Mouse (Mus musculus) intestine, embryonic 14.5 days (tissue): ENCODE data around the gene Gm42420. TPM values are rescaled to one million over a fixed set of nuclear protein-coding genes. Genes with fewer than 3 reads are reported as not detected.
A peak's percentile ranks its signal among the peaks of the same experiment; 100 is the strongest.

Experiments used
- ATAC-seq: fragments of 200-750 bp; cut with Nextera tagmentation; replicated peaks from 2 replicates; pipeline ENCODE4 v1.8.0; 2017; ENCODE audit warnings: low read depth, moderate number of reproducible peaks, moderate TSS enrichment, moderate library complexity; ENCODE audit not compliant: low FRiP score, low TSS enrichment
- DNase-seq: peaks from one replicate; pipeline ENCODE4 v3.0.0-alpha.2; 2018; ENCODE audit warnings: low spot score
- H3K27ac ChIP-seq: fragments of 300-500 bp; sonication (generic); 2 replicates; pipeline ENCODE4 v1.5.1; 2014; ENCODE audit warnings: low read depth, mild to moderate bottlenecking, control low read depth
- H3K27me3 ChIP-seq: fragments of 300-500 bp; sonication (generic); replicated peaks from 2 replicates; pipeline ENCODE4 v1.6.1; 2014; ENCODE audit warnings: low read length, control low read depth; ENCODE audit not compliant: control insufficient read depth, insufficient read depth
- H3K36me3 ChIP-seq: fragments of 300-500 bp; sonication (generic); 2 replicates; pipeline ENCODE4 v1.6.1; 2014; ENCODE audit warnings: low read length, control low read depth; ENCODE audit not compliant: control insufficient read depth, insufficient read depth
- H3K4me1 ChIP-seq: fragments of 300-500 bp; sonication (generic); replicated peaks from 2 replicates; pipeline ENCODE4 v1.6.1; 2014; ENCODE audit warnings: low read length, control low read depth, mixed read lengths; ENCODE audit not compliant: control insufficient read depth, insufficient read depth
- H3K4me2 ChIP-seq: fragments of 300-500 bp; sonication (generic); 2 replicates; pipeline ENCODE4 v1.6.1; 2014; ENCODE audit warnings: low read length
- H3K4me3 ChIP-seq: fragments of 300-500 bp; sonication (generic); 2 replicates; pipeline ENCODE4 v1.5.1; 2014; ENCODE audit warnings: low read depth, low read length, control low read depth, mixed read lengths
- H3K9ac ChIP-seq: fragments of 300-500 bp; sonication (generic); 2 replicates; pipeline ENCODE4 v1.6.1; 2014; ENCODE audit warnings: mild to moderate bottlenecking, low read length
- H3K9me3 ChIP-seq: fragments of 300-500 bp; sonication (generic); 2 replicates; pipeline ENCODE4 v1.6.1; 2016; ENCODE audit warnings: low read length, control low read depth; ENCODE audit not compliant: control insufficient read depth
- WGBS: fragments of 180-500 bp; shearing (Covaris S2); extraction: QIAGEN DNeasy Blood & Tissue Kit; methylation state at CpG from one replicate; pipeline ENCODE4 v1.1.7; 2014; 5-methylcytosine and 5-hydroxymethylcytosine counted together
- polyA plus RNA-seq: library from polyadenylated mRNA; unstranded; fragments of >200 nt; fragmentation: Nextera tagmentation; extraction: Ambion mirVana; gene quantifications from 2 replicates; pipeline ENCODE4 v1.2.1, GENCODE M21; 2014

Gm42420 gene
- polyA plus RNA-seq = 0.97 TPM in 1 of 2 replicates, not detected in the other

DNA sequence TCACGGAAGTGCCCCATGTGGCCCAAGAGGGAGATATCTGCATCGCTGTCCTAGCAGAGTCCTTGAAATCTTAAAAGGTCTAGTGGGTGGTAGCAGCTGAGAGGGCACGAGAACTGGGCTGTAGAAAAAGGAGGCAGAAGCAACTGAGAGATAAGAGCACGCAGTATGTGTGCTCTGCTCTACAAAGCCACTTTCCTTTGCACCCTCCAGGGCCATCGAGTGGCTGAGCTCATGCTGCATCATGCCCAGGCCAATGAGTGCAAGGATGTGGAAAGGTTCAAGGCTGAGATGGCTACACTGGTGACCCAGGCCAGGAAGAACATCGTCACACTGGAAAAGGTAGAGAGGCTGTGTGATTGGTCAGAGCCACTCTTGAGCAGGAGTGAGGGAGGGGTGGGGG is at the start of gene Gm42420:
Gene Gm42420 (plus strand): TSS at position 237 of the 400 bp plus-strand sequence.
- 91% methylated on average over 6 of the region's 6 CpGs for WGBS
- no peak within 1 kb of the TSS for H3K4me2 ChIP-seq
- no peaks in the 10 kb centered on the region for H3K27me3 ChIP-seq
- no peak within 1 kb of the TSS for H3K27ac ChIP-seq
- peaks cover 50% of the 10 kb centered on the region for H3K36me3 ChIP-seq
- no peaks in the 10 kb centered on the region for H3K4me1 ChIP-seq
- ATAC-seq (no peak), DNase-seq (no peak)
- no peak within 1 kb of the TSS for H3K4me3 ChIP-seq
- no peaks in the 10 kb centered on the region for H3K9me3 ChIP-seq
- no peak within 1 kb of the TSS for H3K9ac ChIP-seq

DNA sequence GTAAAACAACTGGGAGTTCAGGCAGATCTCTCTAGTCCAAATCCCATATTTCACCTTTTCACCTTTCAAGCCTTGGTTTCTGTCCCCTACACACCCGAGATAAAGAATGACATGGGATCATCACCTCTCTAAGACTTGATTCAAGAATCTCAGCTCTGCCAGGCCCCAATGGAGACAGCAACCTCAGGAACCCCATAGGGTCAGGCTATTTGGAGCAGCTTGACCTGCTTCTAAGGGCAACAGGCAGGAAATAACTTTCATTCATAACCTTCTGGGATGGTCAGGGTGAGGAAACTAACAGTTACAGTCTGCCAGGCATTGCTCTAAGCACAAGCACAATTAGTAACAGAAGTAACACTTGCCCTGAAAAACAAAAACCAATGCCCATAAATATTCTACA is 48.9 kb upstream of the Gm42420 start:
- H3K4me3 ChIP-seq = no peak overlapping the region
- no peak overlapping the region for H3K9ac ChIP-seq
- H3K27ac ChIP-seq = no peak overlapping the region
- WGBS = 41% methylated on average over 1 of the region's 1 CpGs
- H3K4me2 ChIP-seq = no peak overlapping the region
- ATAC-seq (no peak), DNase-seq (no peak)
- peaks cover 4% of the 10 kb centered on the region; the same call in 1 of the 2 replicates for H3K9me3 ChIP-seq
- peaks cover 32% of the 10 kb centered on the region for H3K4me1 ChIP-seq
- no peaks in the 10 kb centered on the region for H3K36me3 ChIP-seq
- H3K27me3 ChIP-seq = no peaks in the 10 kb centered on the region

DNA sequence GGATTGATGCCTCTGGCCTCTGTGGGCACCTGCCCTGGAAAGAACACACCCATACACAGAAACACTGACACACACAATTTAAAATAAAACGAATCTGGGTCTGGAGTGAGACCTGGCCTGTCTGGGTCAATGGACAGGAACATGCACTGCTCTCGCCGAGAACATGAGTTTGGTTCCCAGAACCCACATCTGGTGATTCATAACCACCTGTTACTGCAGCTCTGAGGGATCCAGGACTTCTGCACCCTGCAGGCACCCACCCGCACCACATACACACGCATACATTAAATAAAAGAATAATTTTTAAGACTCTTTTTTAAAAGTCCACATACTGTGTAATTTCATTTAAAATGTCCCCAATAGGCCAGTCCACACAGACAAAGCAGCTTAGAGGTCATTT is 48.3 kb upstream of the Gm42420 start:
- 95% methylated on average over 5 of the region's 5 CpGs for WGBS
- H3K27ac ChIP-seq = no peak overlapping the region
- no peak for ATAC-seq
- H3K4me2 ChIP-seq = no peak overlapping the region
- no peaks in the 10 kb centered on the region for H3K27me3 ChIP-seq
- H3K9me3 ChIP-seq = peaks cover 4% of the 10 kb centered on the region; the same call in 1 of the 2 replicates
- H3K4me1 ChIP-seq = peaks cover 31% of the 10 kb centered on the region
- H3K9ac ChIP-seq = no peak overlapping the region
- no peak overlapping the region for H3K4me3 ChIP-seq
- no peak for DNase-seq
- H3K36me3 ChIP-seq = no peaks in the 10 kb centered on the region

DNA sequence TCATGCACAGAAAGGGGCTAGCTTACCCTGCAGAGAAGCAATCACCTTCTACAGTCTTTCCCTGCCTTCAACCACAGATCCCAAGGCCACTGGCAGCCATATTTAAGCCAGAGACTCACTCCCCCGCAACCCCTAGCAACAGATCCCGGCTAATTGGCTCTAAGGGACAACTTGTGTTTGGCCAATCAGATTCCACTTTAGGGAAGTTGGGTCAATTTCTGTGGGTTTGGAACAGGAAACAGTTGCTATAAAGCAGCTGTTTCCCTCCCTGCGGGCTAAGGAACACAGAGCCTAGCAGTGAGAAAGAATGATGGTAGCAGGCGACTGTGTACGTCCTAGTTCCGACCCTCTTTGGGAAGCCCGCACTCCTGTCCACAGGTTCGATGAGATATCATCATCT is 47.3 kb upstream of the Gm42420 start:
- peaks cover 40% of the 10 kb centered on the region for H3K4me1 ChIP-seq
- DNase-seq (no peak), ATAC-seq (no peak)
- no peak overlapping the region for H3K27ac ChIP-seq
- no peak overlapping the region for H3K9ac ChIP-seq
- H3K36me3 ChIP-seq = no peaks in the 10 kb centered on the region
- WGBS = 49% methylated on average over 8 of the region's 8 CpGs
- no peaks in the 10 kb centered on the region for H3K27me3 ChIP-seq
- no peak overlapping the region for H3K4me3 ChIP-seq
- no peak overlapping the region for H3K4me2 ChIP-seq
- H3K9me3 ChIP-seq = peaks cover 4% of the 10 kb centered on the region; the same call in 1 of the 2 replicates

DNA sequence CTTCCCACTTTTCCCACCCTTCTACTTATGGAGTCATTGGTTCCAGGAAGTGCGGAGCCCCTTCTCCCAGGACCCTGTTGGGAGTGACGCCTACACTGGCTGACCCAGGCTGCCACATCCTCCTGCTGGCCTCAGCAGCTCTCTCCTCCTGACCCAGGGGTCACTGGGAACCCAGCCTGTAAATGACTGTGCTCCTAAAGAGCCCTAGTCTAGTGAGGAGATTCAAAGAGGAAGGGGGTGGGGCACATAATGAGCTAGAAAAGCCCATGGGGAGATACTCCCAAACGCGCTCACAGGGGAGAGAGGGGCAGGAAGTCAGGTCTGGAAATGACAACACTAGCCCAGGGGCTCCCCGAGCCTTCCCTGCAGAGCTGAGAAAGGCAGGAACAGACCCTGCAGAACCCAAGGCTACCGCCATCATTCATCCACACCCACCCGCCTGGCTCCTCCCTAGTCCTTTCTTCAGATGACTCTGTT is 45.8 kb upstream of the Gm42420 start:
- no peak overlapping the region for H3K9ac ChIP-seq
- no peak for DNase-seq
- H3K4me1 ChIP-seq = peaks cover 55% of the 10 kb centered on the region

DNA sequence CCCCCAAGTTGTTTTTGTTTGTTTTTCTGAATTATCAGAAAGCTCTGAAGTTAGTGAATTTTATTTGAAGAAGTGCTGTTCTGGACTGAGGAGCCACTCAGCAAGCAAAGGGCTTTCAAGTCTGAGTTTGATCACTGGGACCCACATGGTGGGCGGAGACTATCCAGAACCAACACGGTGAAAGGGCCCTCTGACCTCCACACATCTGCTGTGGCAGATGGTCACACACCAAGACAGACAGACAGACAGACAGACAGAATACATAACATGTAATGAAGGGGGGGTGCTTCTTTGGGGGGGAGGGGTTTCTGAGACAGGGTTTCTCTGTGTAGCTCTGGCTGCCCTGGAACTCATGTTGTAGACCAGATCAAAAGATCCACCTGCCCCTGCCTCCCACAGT is 45.0 kb upstream of the Gm42420 start:
- 49% methylated on average over 2 of the region's 2 CpGs for WGBS
- no peaks in the 10 kb centered on the region for H3K27me3 ChIP-seq
- DNase-seq (no peak), ATAC-seq (no peak)
- H3K27ac ChIP-seq = peak overlapping the region; percentile 55; the same call in 1 of the 2 replicates
- H3K36me3 ChIP-seq = no peaks in the 10 kb centered on the region
- H3K4me2 ChIP-seq = no peak overlapping the region
- H3K9ac ChIP-seq = no peak overlapping the region
- H3K4me3 ChIP-seq = no peak overlapping the region
- H3K4me1 ChIP-seq = peaks cover 59% of the 10 kb centered on the region
- H3K9me3 ChIP-seq = peaks cover 4% of the 10 kb centered on the region; the same call in 1 of the 2 replicates

More for the DNA sequence above, 45.8 kb upstream of the Gm42420 start:
- H3K4me3 ChIP-seq = no peak overlapping the region
- 11% methylated on average over 7 of the region's 7 CpGs for WGBS
- ATAC-seq = peak; percentile 21
- no peaks in the 10 kb centered on the region for H3K36me3 ChIP-seq
- H3K9me3 ChIP-seq = peaks cover 4% of the 10 kb centered on the region; the same call in 1 of the 2 replicates
- H3K4me2 ChIP-seq = peak overlapping the region; percentile 33
- H3K27ac ChIP-seq = peak overlapping the region; percentile 55
- no peaks in the 10 kb centered on the region for H3K27me3 ChIP-seq

DNA sequence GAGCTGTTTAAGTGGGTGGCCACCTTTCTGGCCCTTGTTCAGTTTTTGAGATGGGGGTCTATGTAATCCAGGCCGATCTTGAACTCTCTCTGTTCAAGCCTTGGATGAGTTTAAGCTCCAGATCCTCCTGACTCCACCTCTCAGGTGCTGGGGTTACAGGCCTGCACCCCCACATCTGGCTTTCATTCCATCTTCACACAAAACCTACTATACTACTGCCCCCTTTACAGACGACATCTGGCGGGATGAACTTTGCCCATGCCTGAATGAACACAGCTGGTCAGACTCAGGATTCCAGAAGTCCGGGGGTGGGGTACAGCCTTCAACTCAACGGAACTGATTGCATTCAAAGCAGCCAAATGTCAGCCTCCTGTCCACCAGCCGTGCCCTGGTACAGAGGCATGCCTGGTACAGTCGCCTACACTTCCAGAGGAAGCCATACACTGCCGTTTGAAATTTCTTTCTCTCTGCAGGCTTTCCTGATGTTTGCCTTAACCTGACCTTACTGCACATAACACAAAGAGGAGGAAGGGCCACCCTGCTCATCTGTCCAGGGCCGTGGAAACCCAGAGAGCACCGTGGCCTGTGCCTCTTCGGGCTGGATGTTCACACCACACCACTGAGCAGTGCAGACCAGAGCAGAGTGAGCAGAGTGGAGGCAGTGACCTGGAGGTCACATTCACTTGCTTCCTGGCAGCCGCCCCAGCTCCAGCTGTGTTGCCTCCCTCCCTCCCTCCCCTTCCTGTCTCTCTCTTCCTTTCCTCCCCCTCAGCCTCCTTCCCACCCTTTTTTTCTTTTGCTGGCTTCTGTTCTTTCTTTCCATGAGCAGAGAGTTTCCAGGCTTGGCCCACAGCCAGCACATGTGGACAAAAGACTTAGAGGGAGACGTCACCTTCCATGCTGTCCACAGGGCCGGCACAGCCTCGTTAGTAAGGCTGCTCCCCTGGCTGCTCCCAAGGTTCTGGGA is 42.6 kb upstream of the Gm42420 start:
- Histone ChIP-seq H3K4me1 (peaks cover 68% of the 10 kb centered on the region), H3K4me2 (peak overlapping the region; percentile 37), H3K36me3 (no peaks in the 10 kb centered on the region), H3K27ac (peak overlapping the region; percentile 92), H3K9me3 (no peaks in the 10 kb centered on the region), H3K4me3 (no peak overlapping the region), H3K9ac (no peak overlapping the region), H3K27me3 (no peaks in the 10 kb centered on the region)
- peak; percentile 84 for ATAC-seq
- peak; percentile 90 for DNase-seq
- WGBS = 16% methylated on average over 15 of the region's 15 CpGs

DNA sequence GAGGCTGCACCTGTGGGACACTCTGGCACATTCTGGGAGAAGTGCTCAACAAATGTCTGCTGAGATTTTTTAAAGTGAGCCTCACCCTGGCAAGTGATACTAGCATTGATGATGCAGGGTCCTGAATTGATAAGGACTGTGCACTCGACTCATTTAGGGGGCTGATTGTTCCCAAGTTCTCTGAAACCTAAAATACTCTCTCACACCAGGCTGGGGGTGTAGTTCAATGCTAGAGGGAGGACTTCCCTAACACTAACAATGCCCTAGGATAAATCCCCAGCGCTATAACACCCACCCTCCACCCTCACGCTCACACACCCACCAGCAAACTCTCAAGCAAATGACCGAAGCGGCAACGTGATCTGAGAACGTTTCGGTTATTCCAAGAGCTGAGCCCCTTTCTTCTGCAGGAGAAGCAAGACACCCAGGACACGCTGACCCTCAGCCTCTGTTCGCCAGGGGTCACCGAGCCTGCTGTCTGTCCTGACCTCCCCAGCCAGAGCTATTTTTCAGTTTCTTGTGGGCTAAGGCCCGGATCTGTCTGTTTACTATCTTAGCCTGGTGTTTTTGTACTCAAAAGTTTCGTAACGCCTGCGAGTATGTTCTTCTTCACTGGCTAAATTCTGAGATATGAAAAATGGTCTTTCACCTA is 41.7 kb upstream of the Gm42420 start:
- Histone ChIP-seq H3K4me1 (peaks cover 58% of the 10 kb centered on the region), H3K27ac (peak overlapping the region; percentile 92), H3K9me3 (no peaks in the 10 kb centered on the region), H3K4me2 (no peak overlapping the region), H3K9ac (0 out of 2 replicates have a peak overlapping the region, but pooled peaks have one; percentile 5), H3K36me3 (no peaks in the 10 kb centered on the region), H3K27me3 (no peaks in the 10 kb centered on the region), H3K4me3 (no peak overlapping the region)
- ATAC-seq = no peak
- no peak for DNase-seq
- 33% methylated on average over 15 of the region's 15 CpGs for WGBS
